Mouse (Mus musculus) erythroblast, embryonic 14.5 days (primary cell): ENCODE data around the gene Dcaf4.

Source experiments
- GATA1 ChIP-seq: IDR thresholded peaks from 2 replicates; pipeline ENCODE4 v1.6.1; 2012; ENCODE audit warnings: low read length, inconsistent platforms, mixed read lengths
- TAL1 ChIP-seq: IDR thresholded peaks from 3 replicates; pipeline ENCODE4 v1.6.1; 2012; ENCODE audit warnings: low read length, inconsistent platforms, mixed read lengths

GRCm38 (mm10) chr12:83582747-83583146 lies 62.5 kb downstream of the Dcaf4 start:
- TF ChIP-seq TAL1 (no peak), GATA1 (no peak)
